Mouse (Mus musculus): ENCODE measurements around the gene Olfr99. TPM values are rescaled to one million over a fixed set of nuclear protein-coding genes. Genes with fewer than 3 reads are reported as not detected.
"Not testable (repeated sequence)": the region's sequence is repeated elsewhere in the genome, so short reads cannot be mapped to it uniquely, and the experiment has no call there.

Olfr99 gene
- polyA plus RNA-seq, 1 experiment from 2014 or later, result not detected

DNA sequence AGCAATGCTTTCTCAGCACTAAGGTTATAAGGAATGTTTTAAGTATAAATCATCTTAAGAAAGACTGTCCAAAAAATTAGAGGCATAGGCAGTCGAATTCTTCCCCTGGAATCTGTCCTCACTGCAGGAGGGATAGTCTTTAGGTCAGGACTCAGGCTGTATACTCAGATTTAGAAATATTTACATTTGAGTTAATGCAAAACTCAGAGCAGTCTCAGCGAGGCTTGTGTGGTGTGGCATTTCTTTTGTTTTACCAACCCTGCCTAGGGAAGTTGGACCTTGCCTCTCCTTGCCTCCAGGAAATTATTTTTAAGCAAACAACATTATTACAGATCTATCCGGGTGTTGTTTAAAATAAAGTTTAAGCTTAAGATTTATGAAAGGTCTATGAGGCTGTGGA, 41.1 kb downstream of the Olfr99 start:
- Histone ChIP-seq H3K9me3 (ENCODE audit: low read depth, low read length) (no peaks in the 10 kb centered on the region), H3K27me3 (ENCODE audit: insufficient read depth, low read length) (no peaks in the 10 kb centered on the region), H3K4me1 (ENCODE audit: insufficient read depth) (no peaks in the 10 kb centered on the region), H3K36me3 (ENCODE audit: insufficient read depth) (no peaks in the 10 kb centered on the region), H3K27ac (ENCODE audit: low read depth) (no peak overlapping the region), H3K4me2 (no peak overlapping the region), H3K4me3 (ENCODE audit: low read depth, low read length) (no peak overlapping the region), H3K9ac (no peak overlapping the region)
- no peak for DNase-seq
- WGBS, result 27% methylated on average over 3 of the region's 3 CpGs
- no peak for TF ChIP-seq CTCF (IDR thresholded peaks at IDR 0.05; ENCODE audit: low read depth)
- no peak for ATAC-seq (ENCODE audit: insufficient read depth)

GRCm38 (mm10) chr17:37237230-37237629, 46.0 kb downstream of the Olfr99 start, which contains the start of gene Olfr97:
Gene Olfr97, minus strand, starts transcription at chr17:37237330.
- not testable (repeated sequence) for ATAC-seq (ENCODE audit: insufficient read depth); H3K27ac ChIP-seq (ENCODE audit: low read depth); H3K4me2 ChIP-seq; H3K36me3 ChIP-seq (ENCODE audit: insufficient read depth); DNase-seq; H3K4me1 ChIP-seq (ENCODE audit: insufficient read depth); H3K4me3 ChIP-seq (ENCODE audit: low read depth, low read length); H3K27me3 ChIP-seq (ENCODE audit: insufficient read depth, low read length); H3K9me3 ChIP-seq (ENCODE audit: low read depth, low read length); H3K9ac ChIP-seq
- WGBS, result 73% methylated on average over 2 of the region's 2 CpGs

Other genes starting within 250 kb of the Olfr99 start
- gene Gabbr1, start 237.5 kb downstream of the Olfr99 start, polyA plus RNA-seq (2014; fragmentation: Nextera tagmentation; extraction: Ambion mirVana), result 7.0 and 8.8 TPM in 2 replicates
- 0.34 TPM in 1 of 2 replicates, not detected in the other for gene Olfr90, start 195.0 kb downstream of the Olfr99 start, polyA plus RNA-seq (2014; fragmentation: Nextera tagmentation; extraction: Ambion mirVana)
- 0.07 TPM in 1 of 2 replicates, not detected in the other for gene Olfr91, start 185.2 kb downstream of the Olfr99 start, polyA plus RNA-seq (2014; fragmentation: Nextera tagmentation; extraction: Ambion mirVana)
- not detected in 2 replicates for gene Olfr92, start 163.4 kb downstream of the Olfr99 start, polyA plus RNA-seq (2014; fragmentation: Nextera tagmentation; extraction: Ambion mirVana)
- not detected in 2 replicates for gene Olfr93, start 122.0 kb downstream of the Olfr99 start, polyA plus RNA-seq (2014; fragmentation: Nextera tagmentation; extraction: Ambion mirVana)
- not detected in 2 replicates for gene Ubd, start 89.6 kb downstream of the Olfr99 start, polyA plus RNA-seq (2014; fragmentation: Nextera tagmentation; extraction: Ambion mirVana)
- not detected in 2 replicates for gene Olfr94, start 82.5 kb downstream of the Olfr99 start, polyA plus RNA-seq (2014; fragmentation: Nextera tagmentation; extraction: Ambion mirVana)
- gene Olfr95, start 70.3 kb downstream of the Olfr99 start, polyA plus RNA-seq (2014; fragmentation: Nextera tagmentation; extraction: Ambion mirVana), result not detected in 2 replicates
- gene Olfr96, start 63.3 kb downstream of the Olfr99 start, polyA plus RNA-seq (2014; fragmentation: Nextera tagmentation; extraction: Ambion mirVana), result not detected in 2 replicates
- gene Olfr97, start 46.1 kb downstream of the Olfr99 start, polyA plus RNA-seq (2014; fragmentation: Nextera tagmentation; extraction: Ambion mirVana), result not detected in 2 replicates
- gene Olfr98, start 19.7 kb downstream of the Olfr99 start, polyA plus RNA-seq (2014; fragmentation: Nextera tagmentation; extraction: Ambion mirVana), result not detected in 2 replicates
- 1.0 and 1.2 TPM in 2 replicates for gene H2-M3, start 13.2 kb downstream of the Olfr99 start, polyA plus RNA-seq (2014; fragmentation: Nextera tagmentation; extraction: Ambion mirVana)
- gene Olfr101, start 20.9 kb upstream of the Olfr99 start, polyA plus RNA-seq (2014; fragmentation: Nextera tagmentation; extraction: Ambion mirVana), result not detected in 2 replicates
- not detected in 2 replicates for gene Olfr102, start 33.6 kb upstream of the Olfr99 start, polyA plus RNA-seq (2014; fragmentation: Nextera tagmentation; extraction: Ambion mirVana)
- not detected in 2 replicates for gene Olfr103, start 56.2 kb upstream of the Olfr99 start, polyA plus RNA-seq (2014; fragmentation: Nextera tagmentation; extraction: Ambion mirVana)
- gene Olfr104-ps, start 76.1 kb upstream of the Olfr99 start, polyA plus RNA-seq (2014; fragmentation: Nextera tagmentation; extraction: Ambion mirVana), result not detected in 2 replicates
- gene Olfr105-ps, start 95.6 kb upstream of the Olfr99 start, polyA plus RNA-seq (2014; fragmentation: Nextera tagmentation; extraction: Ambion mirVana), result not detected in 2 replicates
- not detected in 2 replicates for gene Olfr106-ps, start 106.9 kb upstream of the Olfr99 start, polyA plus RNA-seq (2014; fragmentation: Nextera tagmentation; extraction: Ambion mirVana)
- not detected in 2 replicates for gene Olfr107, start 115.8 kb upstream of the Olfr99 start, polyA plus RNA-seq (2014; fragmentation: Nextera tagmentation; extraction: Ambion mirVana)
- not detected in 2 replicates for gene Olfr108, start 162.0 kb upstream of the Olfr99 start, polyA plus RNA-seq (2014; fragmentation: Nextera tagmentation; extraction: Ambion mirVana)
- not detected in 2 replicates for gene Olfr109, start 175.5 kb upstream of the Olfr99 start, polyA plus RNA-seq (2014; fragmentation: Nextera tagmentation; extraction: Ambion mirVana)
- not detected in 2 replicates for gene H2-M2, start 200.1 kb upstream of the Olfr99 start, polyA plus RNA-seq (2014; fragmentation: Nextera tagmentation; extraction: Ambion mirVana)
- gene Olfr110, start 209.0 kb upstream of the Olfr99 start, polyA plus RNA-seq (2014; fragmentation: Nextera tagmentation; extraction: Ambion mirVana), result not detected in 2 replicates
- not detected in 2 replicates for gene Olfr111, start 224.6 kb upstream of the Olfr99 start, polyA plus RNA-seq (2014; fragmentation: Nextera tagmentation; extraction: Ambion mirVana)

Data from lung, embryonic 14.5 days (tissue).